Mouse (Mus musculus) lung, postnatal 4 days (tissue): ENCODE measurements around the gene Crxos.

Experiments
- DNase-seq, 2 experiments: peaks; one replicate each; pipeline ENCODE4 v3.0.0; 2021

The Crxos gene

GRCm38 (mm10) chr7:15922220-15922773, 39.9 kb downstream of the Crxos start, which contains the start of gene Selenow:
TSS of gene Selenow (minus strand) at chr7:15922402.
- peak; percentile 92 to 93 for DNase-seq

GRCm38 (mm10) chr7:15929910-15930309, 47.5 kb downstream of the Crxos start:
- DNase-seq = peak; percentile 68 to 79

GRCm38 (mm10) chr7:15930543-15930942, 48.1 kb downstream of the Crxos start:
- no peak for DNase-seq

GRCm38 (mm10) chr7:15931635-15932034, 49.2 kb downstream of the Crxos start:
- no peak for DNase-seq

GRCm38 (mm10) chr7:15933437-15934359, 51.3 kb downstream of the Crxos start:
- peak; percentile 46 to 75 for DNase-seq

GRCm38 (mm10) chr7:15937491-15937890, 55.1 kb downstream of the Crxos start:
- no peak for DNase-seq

- peak in 1 of 2 experiments; percentile 18 for DNase-seq
Observed at GRCm38 (mm10) chr7:15938621-15939020, 56.2 kb downstream of the Crxos start.

- DNase-seq = no peak
Observed at GRCm38 (mm10) chr7:15944311-15944710, 61.9 kb downstream of the Crxos start.

GRCm38 (mm10) chr7:15945211-15945610, 62.8 kb downstream of the Crxos start:
- DNase-seq = no peak

- DNase-seq = peak; percentile 92 to 93
Observed at GRCm38 (mm10) chr7:15945721-15946536, 63.5 kb downstream of the Crxos start, which contains the start of gene Nop53. TSS of gene Nop53 (minus strand) at chr7:15946074.

- DNase-seq = no peak
Observed at GRCm38 (mm10) chr7:15947653-15948260, 65.3 kb downstream of the Crxos start.

- peak; percentile 89 to 91 for DNase-seq
Observed at GRCm38 (mm10) chr7:15948381-15948941, 66.0 kb downstream of the Crxos start.

GRCm38 (mm10) chr7:15949216-15949790, 66.9 kb downstream of the Crxos start:
- DNase-seq = no peak

GRCm38 (mm10) chr7:15950008-15950407, 67.6 kb downstream of the Crxos start:
- no peak for DNase-seq

- peak in 1 of 2 experiments; percentile 36 for DNase-seq
Observed at GRCm38 (mm10) chr7:15952416-15952815, 70.0 kb downstream of the Crxos start.
